Mouse (Mus musculus) frontal cortex, adult 2 months (tissue): ENCODE data around the gene Il2rg. TPM values are rescaled to one million over a fixed set of nuclear protein-coding genes. Genes with fewer than 3 reads are reported as not detected.
A peak's percentile ranks its signal among the peaks of the same experiment; 100 is the strongest.

Experiments used
- DNase-seq, 2 experiments: peaks; one replicate each; pipeline ENCODE4 v3.0.0; 2022; ENCODE audit warnings: low spot score in 1 of 2; ENCODE audit errors: extremely low spot score in 1 of 2
- polyA plus RNA-seq: library from polyadenylated mRNA; depleted of rRNA; stranded (reverse); fragments of >200 nt; gene quantifications from 2 replicates; pipeline ENCODE4 v1.2.3, GENCODE M21; 2012; rRNA removed

The Il2rg gene
- 3.8 and 4.3 TPM in 2 replicates for polyA plus RNA-seq

- DNase-seq, result no peak
These were observed at the start of gene Il2rg for GRCm38 (mm10) chrX:101268025-101268754. Gene Il2rg (minus strand): TSS chrX:101268255.

- DNase-seq, result peak; percentile 85 to 91
These were observed 45.7 kb upstream of the Il2rg start for GRCm38 (mm10) chrX:101313625-101314359.

DNA sequence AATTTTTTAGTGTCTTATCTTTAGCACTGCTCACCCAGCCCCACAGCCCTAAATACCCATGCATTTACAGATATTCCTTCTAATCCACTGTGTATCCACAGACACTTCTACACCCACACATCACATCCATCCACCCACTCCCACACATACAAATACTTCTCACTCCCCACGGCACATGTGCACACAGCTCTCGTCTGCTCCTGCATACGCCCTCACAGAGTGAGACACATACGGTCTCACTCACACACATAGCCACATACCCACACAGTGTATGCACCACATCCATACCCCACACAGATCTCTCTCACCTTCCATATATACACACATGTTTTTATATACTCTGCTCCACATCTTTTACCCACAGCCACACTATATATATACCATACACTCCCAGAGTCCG, 41.2 kb upstream of the Il2rg start:
- DNase-seq, result peak; percentile 41 to 56

DNA sequence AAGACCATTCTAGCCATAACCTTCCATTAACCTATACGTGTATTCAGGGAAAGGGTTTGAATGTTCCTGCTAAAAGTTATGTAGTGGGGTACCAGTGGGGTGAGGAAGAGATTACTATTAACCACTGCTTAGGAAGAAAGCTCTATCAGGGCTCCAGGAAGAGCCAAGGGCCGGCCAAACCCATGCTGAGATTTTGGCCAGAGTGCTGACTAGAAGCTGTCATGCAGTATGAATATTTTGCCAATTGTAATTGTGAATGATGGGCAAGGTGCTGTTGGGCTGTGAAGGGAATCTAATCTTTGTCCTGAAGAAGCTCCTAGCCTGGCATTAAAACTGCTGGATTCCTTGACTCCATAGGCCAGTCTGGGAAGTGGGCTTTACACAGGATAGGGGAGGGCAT, 36.6 kb upstream of the Il2rg start:
- no peak for DNase-seq

GRCm38 (mm10) chrX:101301654-101302053, 33.6 kb upstream of the Il2rg start:
- no peak for DNase-seq

DNA sequence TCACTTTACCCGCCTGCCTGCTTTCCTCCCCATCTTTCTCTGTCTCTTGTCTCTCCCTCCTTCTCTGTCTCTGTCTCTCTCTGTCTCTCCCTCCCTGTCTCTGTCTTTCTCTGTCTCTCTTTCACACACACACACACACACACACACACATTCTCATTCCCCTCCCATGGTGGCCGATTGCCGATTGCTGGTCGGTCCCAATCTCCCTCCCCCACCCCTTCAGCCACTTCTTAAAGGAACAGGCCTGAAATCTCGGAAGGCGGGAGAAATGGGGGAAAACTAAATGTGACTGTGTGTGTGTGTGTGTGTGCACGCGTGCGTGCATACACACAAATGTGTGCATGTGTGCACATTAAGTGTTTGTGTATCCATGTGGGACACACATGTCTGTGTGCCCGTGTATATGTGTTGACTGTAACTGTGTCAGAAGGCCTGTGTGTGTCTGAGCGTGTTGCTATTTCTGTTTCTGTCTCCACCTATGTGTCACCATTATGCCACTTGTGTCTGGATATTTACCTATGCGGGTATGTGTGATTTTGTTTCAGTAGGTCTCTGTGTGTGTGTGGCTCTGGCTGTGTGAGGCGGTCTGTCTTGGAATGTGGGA, 32.5 kb upstream of the Il2rg start:
- no peak for DNase-seq

DNA sequence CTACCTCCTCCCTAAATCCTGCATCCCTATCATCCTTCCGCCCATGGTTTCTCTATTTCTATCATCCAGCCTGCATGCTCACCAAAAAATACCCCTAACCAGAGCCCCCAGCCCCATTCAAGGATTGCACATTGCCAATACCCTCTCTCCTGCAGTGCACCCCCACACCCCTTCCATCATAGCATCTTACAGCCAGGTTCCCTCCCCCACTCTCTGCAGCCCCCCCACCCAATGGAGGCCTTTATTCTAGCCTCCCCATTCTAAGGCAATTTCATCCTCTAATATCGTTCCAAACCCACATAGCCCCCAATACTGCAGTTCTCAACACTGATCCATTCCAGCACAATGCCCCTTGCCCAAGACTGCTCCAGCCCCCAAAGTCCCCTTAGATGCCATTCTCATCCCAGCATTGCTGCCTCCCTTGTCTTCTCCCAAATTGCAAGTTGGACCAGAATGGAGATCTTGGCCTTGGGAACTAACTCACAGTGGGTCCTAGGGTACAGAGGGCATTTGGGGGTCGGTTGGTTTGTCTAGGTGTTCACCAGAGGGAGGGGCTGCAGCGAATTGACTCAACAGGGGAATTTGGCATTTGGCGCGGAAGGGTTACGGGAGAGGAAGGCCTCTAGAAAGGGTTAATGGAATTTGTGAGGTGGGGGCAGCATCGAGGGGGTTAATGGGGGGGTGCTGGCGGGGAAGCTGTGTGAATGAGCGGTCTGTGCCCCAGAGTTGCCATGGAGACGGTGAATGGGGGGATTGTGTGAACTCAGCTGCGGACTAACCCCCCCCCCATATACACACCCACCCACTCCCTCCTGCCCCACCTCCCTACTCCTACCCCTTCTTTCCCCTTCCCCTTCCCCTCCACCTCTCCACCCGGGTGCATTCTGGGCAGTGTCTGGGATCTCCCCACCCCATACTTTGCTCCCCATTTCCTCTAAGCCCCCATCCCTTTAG, 31.7 kb upstream of the Il2rg start:
- no peak for DNase-seq

GRCm38 (mm10) chrX:101299055-101299454, 31.0 kb upstream of the Il2rg start, which contains the start of gene Nlgn3:
Gene Nlgn3 (plus strand): TSS chrX:101299168.
- DNase-seq, result no peak

- no peak for DNase-seq
These were observed 22.1 kb upstream of the Il2rg start for GRCm38 (mm10) chrX:101290111-101290510.

- no peak for DNase-seq
These were observed 21.0 kb upstream of the Il2rg start for GRCm38 (mm10) chrX:101289037-101289436.

- no peak for DNase-seq
These were observed 20.4 kb upstream of the Il2rg start for GRCm38 (mm10) chrX:101288432-101288831.

DNA sequence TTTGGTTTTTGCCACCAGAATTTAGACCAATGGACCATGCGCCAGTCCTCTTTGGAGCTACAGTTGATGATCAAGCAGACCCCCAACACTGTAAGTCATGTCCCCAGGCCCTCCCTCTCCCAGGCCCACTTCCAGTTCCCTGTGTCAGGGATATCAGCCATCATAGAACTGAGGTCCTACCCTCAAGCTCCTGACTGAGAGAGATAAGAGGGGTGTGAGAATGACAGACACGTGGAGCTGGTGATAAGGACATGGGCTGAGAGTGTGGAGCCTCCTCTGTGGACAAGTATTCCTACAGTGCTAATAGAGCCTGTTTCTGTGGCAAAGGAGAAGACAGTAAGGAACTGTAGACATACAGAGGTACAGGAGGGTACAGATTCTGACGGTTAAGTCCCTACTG, 19.5 kb upstream of the Il2rg start:
- DNase-seq, result no peak

DNA sequence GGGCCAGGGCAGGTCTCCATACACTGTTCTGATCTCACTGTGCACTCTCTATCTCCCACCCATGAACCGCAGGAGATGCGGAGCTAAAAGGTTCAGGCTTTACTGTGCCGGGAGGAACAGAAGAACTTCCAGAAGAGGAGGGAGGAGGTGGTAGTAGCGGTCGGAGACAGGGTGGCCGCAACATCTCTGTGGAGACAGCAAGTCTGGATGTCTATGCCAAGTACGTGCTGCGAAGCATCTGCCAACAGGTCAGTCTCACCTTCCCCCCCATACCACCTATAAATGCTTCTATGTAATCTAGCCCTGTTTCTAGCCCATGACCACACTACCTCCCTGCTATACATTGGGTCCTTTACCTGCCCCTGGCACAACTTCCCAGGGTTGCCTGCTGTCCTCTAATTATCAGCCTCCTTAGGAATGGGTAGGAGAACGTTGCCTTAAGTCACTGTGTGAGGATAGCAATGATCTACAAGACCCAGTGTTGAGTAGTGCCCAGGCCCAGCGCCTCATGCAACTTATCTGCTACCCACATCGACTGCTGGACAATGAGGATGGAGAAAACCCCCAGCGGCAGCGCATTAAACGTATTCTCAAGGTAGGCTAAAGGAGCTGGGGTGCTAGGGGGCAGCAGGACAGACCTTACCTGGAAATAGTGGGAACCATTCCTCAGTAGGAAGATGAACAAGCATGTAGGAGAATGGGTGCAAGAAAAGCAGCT, 18.1 kb upstream of the Il2rg start:
- DNase-seq, result no peak

- DNase-seq, result peak in 1 of 2 experiments; percentile 65
These were observed 17.5 kb upstream of the Il2rg start for GRCm38 (mm10) chrX:101285534-101285933.

DNA sequence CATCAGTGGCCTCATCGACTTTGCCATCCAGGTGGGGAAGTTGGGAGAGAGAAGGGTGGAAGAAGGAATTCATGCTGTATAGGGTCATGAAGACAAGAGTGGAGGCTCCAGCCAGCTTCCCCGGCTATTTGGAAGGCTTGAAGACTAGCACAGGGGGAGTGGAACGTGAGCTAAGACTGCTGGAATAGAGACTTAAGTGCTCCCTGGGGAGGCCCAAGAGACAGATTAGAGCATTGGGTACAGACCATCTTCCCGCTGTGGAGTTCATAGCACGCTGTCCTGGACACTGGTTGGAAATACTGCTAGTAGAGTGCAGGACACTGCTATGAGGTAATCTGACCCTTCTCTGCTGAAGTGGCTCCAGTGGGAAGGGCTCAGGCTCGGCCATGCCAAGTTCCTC, 14.8 kb upstream of the Il2rg start:
- no peak for DNase-seq

DNA sequence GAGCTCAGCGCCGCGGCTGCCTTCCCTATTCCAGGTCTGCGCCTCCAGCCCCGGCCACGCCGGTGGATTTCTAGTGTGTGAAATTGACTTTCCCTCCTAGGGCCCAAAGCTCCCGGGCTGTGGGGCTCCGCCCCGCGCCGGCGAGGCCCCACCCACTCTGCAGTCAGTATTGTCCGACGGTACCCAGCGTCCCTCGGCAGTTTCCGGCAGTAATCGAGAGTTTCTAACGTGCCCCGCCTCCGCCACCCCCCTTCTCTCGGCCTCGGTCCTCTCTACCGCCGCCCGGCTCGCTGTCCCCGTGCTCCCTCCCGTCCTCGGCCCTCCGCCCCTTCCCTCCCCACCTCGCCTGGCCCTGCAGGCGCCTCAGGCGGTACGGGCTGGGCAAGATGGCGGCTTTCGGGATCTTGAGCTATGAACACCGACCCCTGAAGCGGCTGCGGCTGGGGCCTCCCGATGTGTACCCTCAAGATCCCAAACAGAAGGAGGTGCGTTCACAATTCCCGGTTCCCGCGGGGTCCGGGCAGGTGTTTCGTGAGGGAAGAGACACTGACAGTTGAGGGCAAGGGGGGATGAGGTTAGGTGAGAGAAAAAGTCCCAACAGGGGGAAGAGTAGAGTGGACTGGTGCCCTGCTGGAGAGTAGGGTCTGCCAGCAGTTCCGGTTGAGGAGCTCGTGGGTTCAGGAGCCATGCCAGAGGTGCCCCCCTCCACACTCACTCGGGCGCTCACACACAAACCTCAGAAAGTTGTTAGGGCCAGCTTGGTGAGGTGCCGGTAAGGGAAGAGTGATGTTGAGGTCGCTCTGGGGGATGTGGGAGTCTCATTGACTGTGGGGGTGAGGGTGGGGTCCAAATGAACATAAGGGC, 6.1 kb upstream of the Il2rg start, which contains the start of gene Med12:
Gene Med12 (plus strand): TSS at position 156 of the 864 bp plus-strand sequence.
- DNase-seq, result peak; percentile 55 to 78

DNA sequence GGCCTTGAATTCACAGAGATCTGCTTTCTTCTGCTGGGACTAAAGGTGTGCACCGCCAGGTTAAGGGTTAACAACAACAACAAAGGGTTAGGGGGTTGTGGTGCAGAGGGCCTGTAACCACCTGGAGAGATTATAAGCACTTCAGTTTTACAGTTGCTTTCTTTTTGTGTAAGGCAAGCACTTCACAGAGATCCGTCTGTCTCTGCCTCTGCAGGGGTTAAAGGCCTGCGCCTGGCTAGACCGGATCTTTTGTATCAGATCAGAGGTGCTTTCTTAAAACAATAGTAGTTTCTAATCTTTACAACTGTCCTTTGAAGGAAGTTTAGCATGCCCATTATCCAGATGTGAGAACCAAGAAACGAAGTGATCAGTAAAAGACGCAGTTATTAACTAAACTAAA, 5.4 kb upstream of the Il2rg start:
- DNase-seq, result no peak

- DNase-seq, result no peak
These were observed 685 bp upstream of the Il2rg start, which contains the start of gene Gm20489 for GRCm38 (mm10) chrX:101268755-101269124. Gene Gm20489 (minus strand): TSS chrX:101269023.

DNA sequence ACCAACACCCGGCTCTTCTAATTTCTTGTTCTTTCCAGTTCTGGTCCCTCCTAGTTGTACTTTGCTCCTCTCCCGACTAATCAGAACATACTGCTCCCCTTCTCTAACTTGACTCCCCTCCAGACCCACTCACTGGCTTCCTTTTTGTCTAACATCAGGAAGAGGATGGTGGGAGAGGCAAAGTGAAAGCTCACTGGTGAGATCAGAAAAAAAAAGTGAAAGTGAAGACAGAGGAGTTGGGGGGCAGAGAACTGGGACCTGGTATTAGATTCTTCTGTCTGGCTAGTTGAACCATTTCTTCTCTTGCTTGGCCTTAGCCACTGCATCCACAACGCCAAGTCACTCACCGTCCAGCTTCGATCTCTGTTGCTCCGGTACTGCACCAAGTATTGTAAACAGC, 1.4 kb downstream of the Il2rg start:
- no peak for DNase-seq
